Mouse (Mus musculus) kidney, embryonic 16.5 days (tissue): ENCODE measurements around the gene Arhgap22. TPM values are rescaled to one million over a fixed set of nuclear protein-coding genes. Genes with fewer than 3 reads are reported as not detected.

ENCODE experiments used
- ATAC-seq: fragments of 200-750 bp; cut with Nextera tagmentation; 2 replicates; pipeline ENCODE4 v1.8.0; 2017; ENCODE audit warnings: moderate TSS enrichment; ENCODE audit not compliant: low FRiP score, low TSS enrichment
- H3K27ac ChIP-seq: fragments of 300-500 bp; sonication (generic); 2 replicates; pipeline ENCODE4 v1.5.1; 2014; ENCODE audit warnings: low read length
- H3K27me3 ChIP-seq: fragments of 300-500 bp; sonication (generic); 2 replicates; pipeline ENCODE4 v1.6.1; 2014; ENCODE audit warnings: low read length, control low read depth, mixed read lengths; ENCODE audit not compliant: insufficient read depth
- H3K36me3 ChIP-seq: fragments of 300-500 bp; sonication (generic); 2 replicates; pipeline ENCODE4 v1.6.1; 2014; ENCODE audit warnings: low read length, control low read depth, mixed read lengths; ENCODE audit not compliant: insufficient read depth
- H3K4me1 ChIP-seq: fragments of 300-500 bp; sonication (generic); 2 replicates; pipeline ENCODE4 v1.6.1; 2014; ENCODE audit warnings: low read length, control low read depth, mixed read lengths; ENCODE audit not compliant: insufficient read depth
- H3K4me2 ChIP-seq: fragments of 300-500 bp; sonication (generic); replicated peaks from 2 replicates; pipeline ENCODE4 v1.6.1; 2014; ENCODE audit warnings: low read depth, low read length
- H3K4me3 ChIP-seq: fragments of 300-500 bp; sonication (generic); 2 replicates; pipeline ENCODE4 v1.5.1; 2014; ENCODE audit warnings: mild to moderate bottlenecking, low read length
- H3K9ac ChIP-seq: fragments of 300-500 bp; sonication (generic); replicated peaks from 2 replicates; pipeline ENCODE4 v1.6.1; 2014; ENCODE audit warnings: low read length
- H3K9me3 ChIP-seq: fragments of 300-500 bp; sonication (generic); 2 replicates; pipeline ENCODE4 v1.6.1; 2016; ENCODE audit warnings: low read length, control low read depth
- WGBS: fragments of 180-500 bp; shearing (Covaris S2); extraction: QIAGEN DNeasy Blood & Tissue Kit; methylation state at CpG from one replicate; pipeline ENCODE4 v1.1.7; 2014; 5-methylcytosine and 5-hydroxymethylcytosine counted together
- polyA plus RNA-seq: library from polyadenylated mRNA; unstranded; fragments of >200 nt; fragmentation: Nextera tagmentation; extraction: Ambion mirVana; gene quantifications from 2 replicates; pipeline ENCODE4 v1.2.1, GENCODE M21; 2015

Arhgap22 gene
- polyA plus RNA-seq, 1 experiment from 2014 or later, result 3.7 TPM

GRCm38 (mm10) chr14:33300591-33300990 is 86.8 kb downstream of the Arhgap22 start:
- Histone ChIP-seq H3K4me2 (no peak overlapping the region), H3K27me3 (no peaks in the 10 kb centered on the region), H3K9ac (no peak overlapping the region), H3K36me3 (no peaks in the 10 kb centered on the region), H3K27ac (no peak overlapping the region), H3K4me3 (no peak overlapping the region), H3K9me3 (no peaks in the 10 kb centered on the region), H3K4me1 (no peaks in the 10 kb centered on the region)
- no peak for ATAC-seq
- 67% methylated on average over 2 of the region's 2 CpGs for WGBS

GRCm38 (mm10) chr14:33303348-33303819 is 89.6 kb downstream of the Arhgap22 start:
- Histone ChIP-seq H3K9me3 (no peaks in the 10 kb centered on the region), H3K4me2 (no peak overlapping the region), H3K4me1 (no peaks in the 10 kb centered on the region), H3K27ac (no peak overlapping the region), H3K9ac (no peak overlapping the region), H3K36me3 (no peaks in the 10 kb centered on the region), H3K27me3 (no peaks in the 10 kb centered on the region), H3K4me3 (no peak overlapping the region)
- 25% methylated on average over 9 of the region's 9 CpGs for WGBS
- ATAC-seq, result peak; percentile 51; the same call in 1 of the 2 replicates

- 76% methylated on average over 12 of the region's 12 CpGs for WGBS
- H3K36me3 ChIP-seq, result no peaks in the 10 kb centered on the region
- no peak overlapping the region for H3K27ac ChIP-seq
- H3K9ac ChIP-seq, result no peak overlapping the region
- no peak overlapping the region for H3K4me2 ChIP-seq
- H3K9me3 ChIP-seq, result no peaks in the 10 kb centered on the region
- no peak overlapping the region for H3K4me3 ChIP-seq
- no peaks in the 10 kb centered on the region for H3K4me1 ChIP-seq
- H3K27me3 ChIP-seq, result no peaks in the 10 kb centered on the region
- ATAC-seq, result no peak; the same call in 1 of the 2 replicates
Measured at GRCm38 (mm10) chr14:33305645-33306281, 91.9 kb downstream of the Arhgap22 start.

- H3K9ac ChIP-seq, result no peak overlapping the region
- no peak for ATAC-seq
- 0 out of 2 replicates have a peak, but pooled peaks cover 7% of the 10 kb centered on the region for H3K4me1 ChIP-seq
- H3K36me3 ChIP-seq, result no peaks in the 10 kb centered on the region
- no peak overlapping the region for H3K4me3 ChIP-seq
- H3K9me3 ChIP-seq, result no peaks in the 10 kb centered on the region
- no peak overlapping the region for H3K27ac ChIP-seq
- no peaks in the 10 kb centered on the region for H3K27me3 ChIP-seq
- WGBS, result 32% methylated on average over 4 of the region's 4 CpGs
- no peak overlapping the region for H3K4me2 ChIP-seq
Measured at GRCm38 (mm10) chr14:33310719-33311118, 96.9 kb downstream of the Arhgap22 start.

GRCm38 (mm10) chr14:33312309-33312708 is 98.5 kb downstream of the Arhgap22 start:
- no peaks in the 10 kb centered on the region for H3K9me3 ChIP-seq
- H3K4me2 ChIP-seq, result no peak overlapping the region
- peak; percentile 74 for ATAC-seq
- H3K4me3 ChIP-seq, result no peak overlapping the region
- no peaks in the 10 kb centered on the region for H3K36me3 ChIP-seq
- H3K4me1 ChIP-seq, result 0 out of 2 replicates have a peak, but pooled peaks cover 7% of the 10 kb centered on the region
- H3K9ac ChIP-seq, result no peak overlapping the region
- H3K27ac ChIP-seq, result 0 out of 2 replicates have a peak overlapping the region, but pooled peaks have one; percentile 21
- peaks cover 2% of the 10 kb centered on the region; the same call in 1 of the 2 replicates for H3K27me3 ChIP-seq
- 31% methylated on average over 4 of the region's 4 CpGs for WGBS

- peaks cover 6% of the 10 kb centered on the region for H3K27me3 ChIP-seq
- 4% methylated on average over 4 of the region's 4 CpGs for WGBS
- H3K9ac ChIP-seq, result no peak overlapping the region
Measured at GRCm38 (mm10) chr14:33313624-33314023, 99.8 kb downstream of the Arhgap22 start.

GRCm38 (mm10) chr14:33314160-33314559 is 100.3 kb downstream of the Arhgap22 start:
- H3K9me3 ChIP-seq, result no peaks in the 10 kb centered on the region
- H3K27me3 ChIP-seq, result peaks cover 9% of the 10 kb centered on the region
- no peak overlapping the region for H3K9ac ChIP-seq
- no peaks in the 10 kb centered on the region for H3K36me3 ChIP-seq
- H3K27ac ChIP-seq, result no peak overlapping the region
- ATAC-seq, result no peak
- WGBS, result 37% methylated on average over 7 of the region's 7 CpGs
- peaks cover 11% of the 10 kb centered on the region for H3K4me1 ChIP-seq
- no peak overlapping the region for H3K4me2 ChIP-seq
- H3K4me3 ChIP-seq, result no peak overlapping the region

More at GRCm38 (mm10) chr14:33313624-33314023, 99.8 kb downstream of the Arhgap22 start:
- Histone ChIP-seq H3K4me1 (peaks cover 11% of the 10 kb centered on the region), H3K36me3 (no peaks in the 10 kb centered on the region), H3K9me3 (no peaks in the 10 kb centered on the region), H3K4me2 (no peak overlapping the region), H3K27ac (no peak overlapping the region), H3K4me3 (no peak overlapping the region)
- peak; percentile 35; the same call in 1 of the 2 replicates for ATAC-seq

- Histone ChIP-seq H3K27me3 (peaks cover 14% of the 10 kb centered on the region), H3K4me3 (no peak overlapping the region), H3K4me2 (no peak overlapping the region), H3K4me1 (peaks cover 15% of the 10 kb centered on the region), H3K36me3 (no peaks in the 10 kb centered on the region), H3K9me3 (no peaks in the 10 kb centered on the region), H3K9ac (no peak overlapping the region), H3K27ac (no peak overlapping the region)
- 69% methylated on average over 5 of the region's 5 CpGs for WGBS
- ATAC-seq, result no peak
Measured at GRCm38 (mm10) chr14:33315111-33315510, 101.3 kb downstream of the Arhgap22 start.

GRCm38 (mm10) chr14:33315771-33316170 is 101.9 kb downstream of the Arhgap22 start:
- Histone ChIP-seq H3K9ac (no peak overlapping the region), H3K4me3 (no peak overlapping the region), H3K9me3 (no peaks in the 10 kb centered on the region), H3K36me3 (no peaks in the 10 kb centered on the region), H3K27ac (no peak overlapping the region), H3K4me1 (peaks cover 21% of the 10 kb centered on the region), H3K27me3 (peaks cover 18% of the 10 kb centered on the region), H3K4me2 (no peak overlapping the region)
- ATAC-seq, result no peak
- 56% methylated on average over 4 of the region's 4 CpGs for WGBS

GRCm38 (mm10) chr14:33317946-33318345 is 104.1 kb downstream of the Arhgap22 start:
- 36% methylated on average over 6 of the region's 6 CpGs for WGBS

More at GRCm38 (mm10) chr14:33317946-33318345, 104.1 kb downstream of the Arhgap22 start:
- Histone ChIP-seq H3K27ac (peak overlapping the region; percentile 71; the same call in 1 of the 2 replicates), H3K4me3 (no peak overlapping the region), H3K27me3 (peaks cover 23% of the 10 kb centered on the region), H3K4me1 (peaks cover 30% of the 10 kb centered on the region), H3K9me3 (no peaks in the 10 kb centered on the region), H3K4me2 (no peak overlapping the region), H3K36me3 (no peaks in the 10 kb centered on the region), H3K9ac (no peak overlapping the region)
- no peak for ATAC-seq
